Mouse (Mus musculus) hindbrain, embryonic 10.5 days (tissue): ENCODE results near the gene Prkag1. TPM values are rescaled to one million over a fixed set of nuclear protein-coding genes. Genes with fewer than 3 reads are reported as not detected.

Experiments
- DNase-seq: peaks from one replicate; pipeline ENCODE4 v3.0.0-alpha.2; 2017; ENCODE audit warnings: low spot score
- H3K27ac ChIP-seq: fragments of 300-500 bp; sonication (generic); 2 replicates; pipeline ENCODE4 v1.5.1; 2016; ENCODE audit warnings: mild to moderate bottlenecking, moderate library complexity
- H3K27me3 ChIP-seq: fragments of 300-500 bp; sonication (generic); 2 replicates; pipeline ENCODE4 v1.6.1; 2016; ENCODE audit warnings: mild to moderate bottlenecking; ENCODE audit not compliant: poor library complexity, insufficient read depth, severe bottlenecking
- H3K36me3 ChIP-seq: fragments of 300-500 bp; sonication (generic); 2 replicates; pipeline ENCODE4 v1.6.1; 2016; ENCODE audit warnings: mild to moderate bottlenecking, moderate library complexity
- H3K4me1 ChIP-seq: fragments of 300-500 bp; sonication (generic); replicated peaks from 2 replicates; pipeline ENCODE4 v1.6.1; 2016; ENCODE audit warnings: mild to moderate bottlenecking
- H3K4me3 ChIP-seq: fragments of 300-500 bp; sonication (generic); 2 replicates; pipeline ENCODE4 v1.5.1; 2016; ENCODE audit warnings: mild to moderate bottlenecking, moderate library complexity
- H3K9me3 ChIP-seq: fragments of 300-500 bp; sonication (generic); 2 replicates; pipeline ENCODE4 v1.6.1; 2016; ENCODE audit warnings: mild to moderate bottlenecking, moderate library complexity
- WGBS: fragments of 180-500 bp; shearing (Covaris S2); methylation state at CpG from one replicate; pipeline ENCODE4 v1.1.7; 2016; 5-methylcytosine and 5-hydroxymethylcytosine counted together
- polyA plus RNA-seq: library from polyadenylated mRNA; unstranded; fragments of >200 nt; fragmentation: Nextera tagmentation; extraction: Ambion mirVana; gene quantifications from 2 replicates; pipeline ENCODE4 v1.2.1, GENCODE M21; 2016

Gene Prkag1
- polyA plus RNA-seq, 1 experiment from 2014 or later = 89.0 TPM

GRCm38 (mm10) chr15:98864951-98865350, 33.6 kb upstream of the Prkag1 start:
- 94% methylated on average over 6 of the region's 6 CpGs for WGBS
- Histone ChIP-seq H3K36me3 (peaks cover 86% of the 10 kb centered on the region), H3K4me1 (peaks cover 34% of the 10 kb centered on the region), H3K4me3 (no peak overlapping the region), H3K9me3 (no peaks in the 10 kb centered on the region), H3K27ac (no peak overlapping the region), H3K27me3 (no peaks in the 10 kb centered on the region)
- no peak for DNase-seq

- Histone ChIP-seq H3K4me1 (peaks cover 20% of the 10 kb centered on the region), H3K27ac (no peak overlapping the region), H3K4me3 (no peak overlapping the region), H3K36me3 (peaks cover 93% of the 10 kb centered on the region), H3K27me3 (no peaks in the 10 kb centered on the region), H3K9me3 (no peaks in the 10 kb centered on the region)
- DNase-seq = no peak
- 93% methylated on average over 12 of the region's 12 CpGs for WGBS
These were observed 32.2 kb upstream of the Prkag1 start for GRCm38 (mm10) chr15:98863451-98863958.

- H3K4me3 ChIP-seq = no peak overlapping the region
These were observed 30.5 kb upstream of the Prkag1 start for GRCm38 (mm10) chr15:98861701-98862410.

GRCm38 (mm10) chr15:98860921-98861320, 29.6 kb upstream of the Prkag1 start:
- Histone ChIP-seq H3K27me3 (no peaks in the 10 kb centered on the region), H3K4me3 (no peak overlapping the region), H3K36me3 (peaks cover 100% of the 10 kb centered on the region), H3K4me1 (0 out of 2 replicates have a peak, but pooled peaks cover 5% of the 10 kb centered on the region), H3K9me3 (no peaks in the 10 kb centered on the region), H3K27ac (no peak overlapping the region)
- 95% methylated on average over 18 of the region's 18 CpGs for WGBS
- no peak for DNase-seq

More at GRCm38 (mm10) chr15:98861701-98862410, 30.5 kb upstream of the Prkag1 start:
- Histone ChIP-seq H3K27me3 (no peaks in the 10 kb centered on the region), H3K9me3 (no peaks in the 10 kb centered on the region), H3K36me3 (peaks cover 100% of the 10 kb centered on the region), H3K27ac (no peak overlapping the region), H3K4me1 (0 out of 2 replicates have a peak, but pooled peaks cover 5% of the 10 kb centered on the region)
- no peak for DNase-seq
- 85% methylated on average over 21 of the region's 21 CpGs for WGBS

GRCm38 (mm10) chr15:98859319-98860043, 28.2 kb upstream of the Prkag1 start:
- Histone ChIP-seq H3K27me3 (no peaks in the 10 kb centered on the region), H3K36me3 (peaks cover 100% of the 10 kb centered on the region), H3K4me1 (0 out of 2 replicates have a peak, but pooled peaks cover 5% of the 10 kb centered on the region), H3K27ac (no peak overlapping the region), H3K4me3 (no peak overlapping the region), H3K9me3 (no peaks in the 10 kb centered on the region)
- no peak for DNase-seq
- 86% methylated on average over 9 of the region's 9 CpGs for WGBS

GRCm38 (mm10) chr15:98854214-98854613, 22.9 kb upstream of the Prkag1 start:
- no peaks in the 10 kb centered on the region for H3K9me3 ChIP-seq
- no peak for DNase-seq
- no peaks in the 10 kb centered on the region for H3K27me3 ChIP-seq
- no peak overlapping the region for H3K27ac ChIP-seq
- H3K4me1 ChIP-seq = no peaks in the 10 kb centered on the region
- WGBS = 94% methylated on average over 16 of the region's 16 CpGs
- H3K4me3 ChIP-seq = no peak overlapping the region
- peaks cover 100% of the 10 kb centered on the region for H3K36me3 ChIP-seq

- no peaks in the 10 kb centered on the region for H3K9me3 ChIP-seq
- H3K4me1 ChIP-seq = no peaks in the 10 kb centered on the region
- H3K27me3 ChIP-seq = no peaks in the 10 kb centered on the region
- H3K36me3 ChIP-seq = peaks cover 100% of the 10 kb centered on the region
- no peak overlapping the region for H3K27ac ChIP-seq
- no peak for DNase-seq
- no peak overlapping the region for H3K4me3 ChIP-seq
- 95% methylated on average over 28 of the region's 28 CpGs for WGBS
These were observed 22.0 kb upstream of the Prkag1 start for GRCm38 (mm10) chr15:98853161-98853937.

- H3K4me1 ChIP-seq = no peaks in the 10 kb centered on the region
- peaks cover 100% of the 10 kb centered on the region for H3K36me3 ChIP-seq
- WGBS = 86% methylated on average over 9 of the region's 9 CpGs
- no peaks in the 10 kb centered on the region for H3K27me3 ChIP-seq
- no peaks in the 10 kb centered on the region for H3K9me3 ChIP-seq
- DNase-seq = no peak
- no peak overlapping the region for H3K27ac ChIP-seq
- no peak overlapping the region for H3K4me3 ChIP-seq
These were observed 21.4 kb upstream of the Prkag1 start for GRCm38 (mm10) chr15:98852733-98853132.

- H3K27me3 ChIP-seq = no peaks in the 10 kb centered on the region
- no peak overlapping the region for H3K27ac ChIP-seq
- no peak overlapping the region for H3K4me3 ChIP-seq
- no peaks in the 10 kb centered on the region for H3K4me1 ChIP-seq
- DNase-seq = no peak
- 96% methylated on average over 9 of the region's 9 CpGs for WGBS
- H3K36me3 ChIP-seq = peaks cover 100% of the 10 kb centered on the region
- H3K9me3 ChIP-seq = no peaks in the 10 kb centered on the region
These were observed 20.8 kb upstream of the Prkag1 start for GRCm38 (mm10) chr15:98852071-98852470.

- DNase-seq = no peak
- WGBS = 93% methylated on average over 21 of the region's 21 CpGs
- no peak overlapping the region for H3K4me3 ChIP-seq
- H3K9me3 ChIP-seq = no peaks in the 10 kb centered on the region
- H3K27ac ChIP-seq = no peak overlapping the region
- H3K27me3 ChIP-seq = no peaks in the 10 kb centered on the region
- H3K4me1 ChIP-seq = no peaks in the 10 kb centered on the region
- peaks cover 100% of the 10 kb centered on the region for H3K36me3 ChIP-seq
These were observed 20.0 kb upstream of the Prkag1 start for GRCm38 (mm10) chr15:98851229-98851818.

- DNase-seq = no peak
- 95% methylated on average over 14 of the region's 14 CpGs for WGBS
These were observed 19.3 kb upstream of the Prkag1 start for GRCm38 (mm10) chr15:98850668-98851067.

GRCm38 (mm10) chr15:98849956-98850600, 18.8 kb upstream of the Prkag1 start:
- H3K4me3 ChIP-seq = no peak overlapping the region
- H3K36me3 ChIP-seq = peaks cover 100% of the 10 kb centered on the region
- 92% methylated on average over 16 of the region's 16 CpGs for WGBS
- H3K27ac ChIP-seq = no peak overlapping the region
- H3K27me3 ChIP-seq = no peaks in the 10 kb centered on the region
- no peaks in the 10 kb centered on the region for H3K4me1 ChIP-seq
- no peaks in the 10 kb centered on the region for H3K9me3 ChIP-seq
- DNase-seq = no peak

More at GRCm38 (mm10) chr15:98850668-98851067, 19.3 kb upstream of the Prkag1 start:
- Histone ChIP-seq H3K4me1 (no peaks in the 10 kb centered on the region), H3K4me3 (no peak overlapping the region), H3K27me3 (no peaks in the 10 kb centered on the region), H3K9me3 (no peaks in the 10 kb centered on the region), H3K27ac (no peak overlapping the region), H3K36me3 (peaks cover 100% of the 10 kb centered on the region)
